Mouse (Mus musculus) layer of hippocampus, adult 11-12 months (tissue): ENCODE measurements around the gene Tmem163.

Experiments used
- DNase-seq: peaks from one replicate; pipeline ENCODE4 v3.0.0; 2022; ENCODE audit warnings: low spot score

Tmem163 gene

GRCm38 (mm10) chr1:127500219-127500618, 179.1 kb downstream of the Tmem163 start:
- peak; percentile 89 for DNase-seq

- no peak for DNase-seq
These were observed 180.6 kb downstream of the Tmem163 start for GRCm38 (mm10) chr1:127498746-127499145.

GRCm38 (mm10) chr1:127496737-127497543, 182.4 kb downstream of the Tmem163 start:
- DNase-seq = peak; percentile 52

- peak; percentile 46 for DNase-seq
These were observed 192.2 kb downstream of the Tmem163 start for GRCm38 (mm10) chr1:127487161-127487560.

- DNase-seq = peak; percentile 61
These were observed 194.5 kb downstream of the Tmem163 start for GRCm38 (mm10) chr1:127484826-127485225.

- no peak for DNase-seq
These were observed 195.2 kb downstream of the Tmem163 start for GRCm38 (mm10) chr1:127484188-127484587.

- no peak for DNase-seq
These were observed 196.4 kb downstream of the Tmem163 start for GRCm38 (mm10) chr1:127482911-127483310.

GRCm38 (mm10) chr1:127475756-127476155, 203.6 kb downstream of the Tmem163 start:
- DNase-seq = no peak

GRCm38 (mm10) chr1:127470175-127470574, 209.2 kb downstream of the Tmem163 start:
- DNase-seq = no peak

- no peak for DNase-seq
These were observed 212.1 kb downstream of the Tmem163 start for GRCm38 (mm10) chr1:127467238-127467637.

- DNase-seq = no peak
These were observed 214.1 kb downstream of the Tmem163 start for GRCm38 (mm10) chr1:127465292-127465691.

- no peak for DNase-seq
These were observed 215.3 kb downstream of the Tmem163 start for GRCm38 (mm10) chr1:127464041-127464440.

GRCm38 (mm10) chr1:127461017-127461416, 218.3 kb downstream of the Tmem163 start:
- DNase-seq = no peak

GRCm38 (mm10) chr1:127459576-127459975, 219.8 kb downstream of the Tmem163 start:
- DNase-seq = no peak

- peak; percentile 69 for DNase-seq
These were observed 220.3 kb downstream of the Tmem163 start for GRCm38 (mm10) chr1:127459015-127459451.

- DNase-seq = no peak
These were observed 226.0 kb downstream of the Tmem163 start for GRCm38 (mm10) chr1:127453397-127453796.

- DNase-seq = no peak
These were observed 234.4 kb downstream of the Tmem163 start for GRCm38 (mm10) chr1:127444836-127445485.

- DNase-seq = no peak
These were observed 236.2 kb downstream of the Tmem163 start for GRCm38 (mm10) chr1:127442880-127443877.

- DNase-seq = no peak
These were observed 237.6 kb downstream of the Tmem163 start for GRCm38 (mm10) chr1:127441736-127442135.

- no peak for DNase-seq
These were observed 238.3 kb downstream of the Tmem163 start for GRCm38 (mm10) chr1:127441007-127441406.

GRCm38 (mm10) chr1:127439452-127439891, 239.9 kb downstream of the Tmem163 start:
- DNase-seq = no peak

GRCm38 (mm10) chr1:127437091-127437490, 242.3 kb downstream of the Tmem163 start:
- DNase-seq = no peak
